Mouse (Mus musculus) embryonic facial prominence, embryonic 10.5 days (tissue): ENCODE measurements around the gene Nmt1. TPM values are rescaled to one million over a fixed set of nuclear protein-coding genes. Genes with fewer than 3 reads are reported as not detected.

Experiments
- DNase-seq: peaks from one replicate; pipeline ENCODE4 v3.0.0-alpha.2; 2017; ENCODE audit warnings: low spot score
- H3K27ac ChIP-seq: fragments of 300-500 bp; sonication (generic); replicated peaks from 2 replicates; pipeline ENCODE4 v1.5.1; 2016; ENCODE audit warnings: mild to moderate bottlenecking
- H3K27me3 ChIP-seq: fragments of 300-500 bp; sonication (generic); replicated peaks from 2 replicates; pipeline ENCODE4 v1.6.1; 2016; ENCODE audit warnings: low read depth, mild to moderate bottlenecking; ENCODE audit not compliant: poor library complexity, severe bottlenecking
- H3K36me3 ChIP-seq: fragments of 300-500 bp; sonication (generic); replicated peaks from 2 replicates; pipeline ENCODE4 v1.6.1; 2016; ENCODE audit warnings: mild to moderate bottlenecking, moderate library complexity
- H3K4me1 ChIP-seq: fragments of 300-500 bp; sonication (generic); 2 replicates; pipeline ENCODE4 v1.6.1; 2016
- H3K4me3 ChIP-seq: fragments of 300-500 bp; sonication (generic); 2 replicates; pipeline ENCODE4 v1.5.1; 2016; ENCODE audit warnings: mild to moderate bottlenecking, moderate library complexity
- H3K9me3 ChIP-seq: fragments of 300-500 bp; sonication (generic); 2 replicates; pipeline ENCODE4 v1.6.1; 2016; ENCODE audit warnings: mild to moderate bottlenecking
- WGBS: fragments of 180-500 bp; shearing (Covaris S2); methylation state at CpG from one replicate; pipeline ENCODE4 v1.1.7; 2016; 5-methylcytosine and 5-hydroxymethylcytosine counted together
- polyA plus RNA-seq: library from polyadenylated mRNA; unstranded; fragments of >200 nt; fragmentation: Nextera tagmentation; extraction: Ambion mirVana; gene quantifications from 2 replicates; pipeline ENCODE4 v1.2.1, GENCODE M21; 2016

The Nmt1 gene
- polyA plus RNA-seq, 1 experiment from 2014 or later, result 63.2 TPM

- Histone ChIP-seq H3K4me3 (no peak overlapping the region), H3K9me3 (no peaks in the 10 kb centered on the region), H3K36me3 (peaks cover 62% of the 10 kb centered on the region), H3K27me3 (no peaks in the 10 kb centered on the region), H3K27ac (no peak overlapping the region), H3K4me1 (peaks cover 7% of the 10 kb centered on the region)
- WGBS, result 91% methylated on average over 3 of the region's 3 CpGs
- no peak for DNase-seq
These were observed 5.0 kb downstream of the Nmt1 start for GRCm38 (mm10) chr11:103033030-103033429.

GRCm38 (mm10) chr11:103035007-103035406, 7.0 kb downstream of the Nmt1 start:
- no peak for DNase-seq
- Histone ChIP-seq H3K27ac (no peak overlapping the region), H3K9me3 (no peaks in the 10 kb centered on the region), H3K27me3 (no peaks in the 10 kb centered on the region), H3K4me3 (no peak overlapping the region), H3K4me1 (no peaks in the 10 kb centered on the region), H3K36me3 (peaks cover 78% of the 10 kb centered on the region)
- 85% methylated on average over 6 of the region's 6 CpGs for WGBS

- WGBS, result 90% methylated on average over 8 of the region's 8 CpGs
- DNase-seq, result no peak
- H3K27me3 ChIP-seq, result no peaks in the 10 kb centered on the region
- no peaks in the 10 kb centered on the region for H3K9me3 ChIP-seq
- no peak overlapping the region for H3K27ac ChIP-seq
- no peak overlapping the region for H3K4me3 ChIP-seq
- H3K4me1 ChIP-seq, result no peaks in the 10 kb centered on the region
- peaks cover 76% of the 10 kb centered on the region for H3K36me3 ChIP-seq
These were observed 9.0 kb downstream of the Nmt1 start for GRCm38 (mm10) chr11:103036881-103037465.

- Histone ChIP-seq H3K36me3 (peaks cover 77% of the 10 kb centered on the region), H3K9me3 (no peaks in the 10 kb centered on the region), H3K4me3 (no peak overlapping the region), H3K27ac (no peak overlapping the region), H3K27me3 (no peaks in the 10 kb centered on the region), H3K4me1 (no peaks in the 10 kb centered on the region)
- no peak for DNase-seq
- WGBS, result 89% methylated on average over 6 of the region's 6 CpGs
These were observed 10.0 kb downstream of the Nmt1 start for GRCm38 (mm10) chr11:103038037-103038436.

GRCm38 (mm10) chr11:103042828-103043227, 14.8 kb downstream of the Nmt1 start:
- H3K36me3 ChIP-seq, result peaks cover 82% of the 10 kb centered on the region
- no peak for DNase-seq
- 82% methylated on average over 4 of the region's 4 CpGs for WGBS
- H3K9me3 ChIP-seq, result no peaks in the 10 kb centered on the region
- H3K4me1 ChIP-seq, result no peaks in the 10 kb centered on the region
- H3K27me3 ChIP-seq, result no peaks in the 10 kb centered on the region
- H3K4me3 ChIP-seq, result no peak overlapping the region
- H3K27ac ChIP-seq, result no peak overlapping the region

GRCm38 (mm10) chr11:103043982-103044381, 16.0 kb downstream of the Nmt1 start:
- Histone ChIP-seq H3K36me3 (peaks cover 71% of the 10 kb centered on the region), H3K27me3 (no peaks in the 10 kb centered on the region), H3K4me1 (no peaks in the 10 kb centered on the region), H3K9me3 (no peaks in the 10 kb centered on the region), H3K27ac (no peak overlapping the region), H3K4me3 (no peak overlapping the region)
- whole genome bisulfite sequencing, result 98% methylated on average over 3 of the region's 3 CpGs
- DNase-seq, result no peak

GRCm38 (mm10) chr11:103046286-103046685, 18.3 kb downstream of the Nmt1 start:
- 44% methylated on average over 8 of the region's 8 CpGs for WGBS
- Histone ChIP-seq H3K4me3 (no peak overlapping the region), H3K27me3 (no peaks in the 10 kb centered on the region), H3K4me1 (no peaks in the 10 kb centered on the region), H3K36me3 (peaks cover 80% of the 10 kb centered on the region), H3K27ac (no peak overlapping the region), H3K9me3 (no peaks in the 10 kb centered on the region)
- no peak for DNase-seq

- Histone ChIP-seq H3K4me1 (no peaks in the 10 kb centered on the region), H3K36me3 (peaks cover 83% of the 10 kb centered on the region), H3K9me3 (no peaks in the 10 kb centered on the region), H3K27me3 (no peaks in the 10 kb centered on the region), H3K4me3 (no peak overlapping the region), H3K27ac (no peak overlapping the region)
- DNase-seq, result no peak
- 91% methylated on average over 5 of the region's 5 CpGs for WGBS
These were observed 21.6 kb downstream of the Nmt1 start for GRCm38 (mm10) chr11:103049611-103050010.

GRCm38 (mm10) chr11:103050153-103050552, 22.2 kb downstream of the Nmt1 start:
- peaks cover 82% of the 10 kb centered on the region for H3K36me3 ChIP-seq
- no peaks in the 10 kb centered on the region for H3K4me1 ChIP-seq
- H3K27me3 ChIP-seq, result no peaks in the 10 kb centered on the region
- H3K27ac ChIP-seq, result no peak overlapping the region
- H3K4me3 ChIP-seq, result no peak overlapping the region
- H3K9me3 ChIP-seq, result no peaks in the 10 kb centered on the region
- DNase-seq, result no peak
- 92% methylated on average over 9 of the region's 9 CpGs for WGBS

GRCm38 (mm10) chr11:103051249-103051691, 23.3 kb downstream of the Nmt1 start:
- H3K9me3 ChIP-seq, result no peaks in the 10 kb centered on the region
- WGBS, result 69% methylated on average over 8 of the region's 8 CpGs
- peaks cover 82% of the 10 kb centered on the region for H3K36me3 ChIP-seq
- H3K4me3 ChIP-seq, result no peak overlapping the region
- no peaks in the 10 kb centered on the region for H3K4me1 ChIP-seq
- no peak for DNase-seq
- no peak overlapping the region for H3K27ac ChIP-seq
- no peaks in the 10 kb centered on the region for H3K27me3 ChIP-seq

- H3K9me3 ChIP-seq, result no peaks in the 10 kb centered on the region
- peaks cover 82% of the 10 kb centered on the region for H3K36me3 ChIP-seq
- no peak for DNase-seq
- H3K4me1 ChIP-seq, result no peaks in the 10 kb centered on the region
- no peak overlapping the region for H3K27ac ChIP-seq
- H3K4me3 ChIP-seq, result no peak overlapping the region
- no peaks in the 10 kb centered on the region for H3K27me3 ChIP-seq
- 86% methylated on average over 6 of the region's 6 CpGs for WGBS
These were observed 24.1 kb downstream of the Nmt1 start for GRCm38 (mm10) chr11:103052078-103052477.

- Histone ChIP-seq H3K36me3 (peaks cover 89% of the 10 kb centered on the region), H3K4me1 (no peaks in the 10 kb centered on the region), H3K27ac (no peak overlapping the region), H3K4me3 (no peak overlapping the region), H3K27me3 (no peaks in the 10 kb centered on the region), H3K9me3 (no peaks in the 10 kb centered on the region)
- no peak for DNase-seq
- 94% methylated on average over 18 of the region's 18 CpGs for WGBS
These were observed 25.4 kb downstream of the Nmt1 start for GRCm38 (mm10) chr11:103053191-103054076.

- WGBS, result 48% methylated on average over 6 of the region's 6 CpGs
- DNase-seq, result peak; percentile 68
- Histone ChIP-seq H3K36me3 (peaks cover 98% of the 10 kb centered on the region), H3K27ac (no peak overlapping the region), H3K27me3 (no peaks in the 10 kb centered on the region), H3K9me3 (no peaks in the 10 kb centered on the region), H3K4me1 (no peaks in the 10 kb centered on the region), H3K4me3 (no peak overlapping the region)
These were observed 26.8 kb downstream of the Nmt1 start for GRCm38 (mm10) chr11:103054798-103055197.
